1 mouse cellular context compared by ENCODE assay signal in genomic region chr5:31050427-31050826, GRCm38 (mm10).
TF ChIP-seq lines count a peak whose summit lies in the region.

No protein-coding gene starts in this region.

TF ChIP-seq in MEL, 35 proteins besides CTCF, POLR2A, EP300 and RAD21:
- TF ChIP-seq MAZ (IDR thresholded peaks at IDR 0.05; ENCODE audit: low read depth, low read length), result no peak
- TF ChIP-seq ZC3H11A (IDR thresholded peaks at IDR 0.05; ENCODE audit: low read depth, low read length), result peak; percentile 13; the same call in 1 of the 2 replicates
- TF ChIP-seq SIN3A (IDR thresholded peaks at IDR 0.05; ENCODE audit: low read length), result peak; percentile 48
- no peak; the same call in 1 of the 2 replicates for TF ChIP-seq MXI1 (IDR thresholded peaks at IDR 0.05; ENCODE audit: low read depth, low read length)
- TF ChIP-seq MYC (IDR thresholded peaks at IDR 0.05; ENCODE audit: low read depth, low read length), result peak; percentile 87; the same call in 1 of the 2 replicates
- 0 out of 2 replicates have a peak, but pooled peaks have one; percentile 38 for TF ChIP-seq MAX (IDR thresholded peaks at IDR 0.05; ENCODE audit: low read length)
